Mouse (Mus musculus) cerebellum, adult 9-10 months (tissue): ENCODE measurements at regions not wholly inside any gene's neighbourhood (a gene's known extent, or its start where the extent isn't known, plus 50 kb on each side); places are given as distances from the start of the nearest gene placed in this dataset.

Experiments
- DNase-seq: peaks from one replicate; pipeline ENCODE4 v3.0.0; 2022

DNA sequence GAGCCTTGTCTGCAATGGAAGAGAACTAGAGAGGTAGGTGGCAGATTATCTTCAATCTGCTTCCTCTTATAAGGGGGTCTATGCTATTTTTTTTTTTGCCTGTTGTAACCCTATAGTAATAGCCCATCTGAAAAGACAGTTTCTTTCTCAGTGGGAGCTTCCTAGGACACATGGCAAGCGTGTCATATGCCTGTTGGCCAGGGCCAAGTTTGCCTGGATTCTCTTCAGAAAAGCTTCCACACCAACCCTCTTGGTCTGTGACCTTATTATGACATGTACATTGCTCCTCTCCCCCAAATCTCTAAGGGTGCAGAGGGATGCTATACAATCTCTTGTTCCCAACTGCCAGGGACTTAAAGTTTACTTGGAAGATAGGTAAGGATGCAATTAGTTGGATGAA, 174.8 kb downstream of the Brinp2 start:
- DNase-seq: peak; percentile 26

DNA sequence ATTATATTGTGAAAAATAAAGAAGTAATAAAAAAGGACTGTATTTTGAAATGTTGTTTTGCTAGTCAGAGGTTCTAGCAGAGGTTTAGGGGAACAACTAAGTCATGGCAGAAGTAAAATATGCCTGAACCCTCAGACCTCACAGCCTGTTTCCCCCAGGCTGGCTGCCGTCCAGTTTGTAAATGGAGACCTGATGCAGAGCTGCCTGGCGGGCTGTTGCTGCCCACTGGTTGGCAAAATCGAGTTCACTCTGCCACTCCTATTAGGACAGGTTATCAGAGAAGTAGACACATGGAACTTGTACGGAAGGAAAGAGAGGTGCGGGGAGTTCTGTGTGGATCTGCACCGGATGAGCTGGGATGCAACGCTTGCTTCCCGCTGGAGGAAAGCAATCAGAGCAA, 168.5 kb downstream of the Brinp2 start:
- DNase-seq: no peak

DNA sequence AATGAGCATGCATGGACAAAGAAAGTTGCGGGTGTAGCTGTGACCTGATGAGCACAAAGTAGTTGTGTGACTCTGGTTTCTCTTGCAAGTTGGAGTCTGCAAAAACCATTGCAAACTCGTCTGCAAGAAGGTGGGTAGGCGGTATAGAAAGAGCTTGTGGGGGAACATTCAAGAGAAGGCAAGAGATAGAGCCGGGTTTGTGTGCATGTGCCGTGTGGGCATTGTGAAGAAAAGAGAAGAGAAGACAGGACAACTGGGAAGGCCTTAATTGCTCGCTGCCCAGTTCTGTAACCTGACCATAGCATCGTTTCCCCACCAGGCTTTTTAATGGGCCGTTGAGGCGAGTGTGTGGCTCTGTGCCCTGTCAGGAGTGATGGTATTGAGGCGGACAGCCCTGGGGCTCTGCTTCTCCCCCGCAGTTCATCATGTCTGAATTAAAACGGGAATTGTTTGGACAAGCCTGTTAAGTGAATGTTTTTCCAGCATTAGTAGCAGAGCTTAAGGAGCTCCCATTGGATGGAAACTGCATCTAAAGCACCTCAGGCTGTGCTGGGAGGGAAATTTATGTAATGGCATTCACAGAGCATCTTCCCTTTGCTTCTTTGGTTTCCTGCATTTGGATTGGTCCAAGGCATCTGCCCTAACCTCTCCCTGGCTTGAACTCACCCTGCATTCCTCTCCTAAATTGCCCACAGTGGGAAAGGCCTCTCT, 163.1 kb downstream of the Brinp2 start:
- no peak for DNase-seq

DNA sequence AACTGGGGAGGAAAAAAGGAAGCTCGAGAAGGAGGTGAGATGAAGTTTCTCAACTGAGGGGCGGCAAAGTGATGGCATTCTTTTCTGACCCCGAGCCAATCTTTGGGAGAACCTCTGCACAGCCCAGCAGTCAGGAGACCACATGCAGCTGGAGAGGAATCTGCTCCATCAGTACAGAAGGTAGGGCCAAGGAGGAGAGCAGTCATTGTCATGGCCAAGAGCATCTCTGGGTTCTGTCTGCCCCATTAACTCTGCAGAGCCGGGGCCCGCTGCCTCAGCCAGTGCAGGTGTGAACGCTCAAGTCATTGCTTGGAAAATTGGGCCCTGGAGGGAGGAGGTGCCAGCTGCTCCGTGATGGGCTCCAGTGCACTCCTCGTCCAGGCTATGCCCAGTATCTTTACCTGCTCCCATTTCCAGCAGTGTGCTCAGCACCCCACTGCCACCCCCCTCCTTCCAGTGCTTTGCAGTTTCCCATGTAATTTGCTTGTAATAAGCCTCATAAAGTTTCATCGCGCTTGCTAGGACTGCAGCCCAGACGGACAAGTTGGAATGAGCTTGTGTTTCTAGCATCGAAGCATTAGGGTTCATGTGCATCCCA, 162.1 kb downstream of the Brinp2 start:
- no peak for DNase-seq
